Comparison of ENCODE assay signal across 26 mouse cellular contexts in genomic region chr1:82304483-82304882, GRCm38 (mm10). TPM values are rescaled to one million over a fixed set of nuclear protein-coding genes. Genes with fewer than 3 reads are reported as not detected.
DNase-seq lines count a peak whose midpoint lies in the region; ATAC-seq lines count a peak whose summit lies in the region.
"Had no signal": no experiment of that assay in that cellular context is flagged by ENCODE, and none has a peak within 500 bp of the region (broad histone marks: within the 10 kb centered on the region; RNA-seq: fewer than 3 reads in every experiment).

No protein-coding gene starts in this region.

- no peaks in the 10 kb centered on the region for H3K4me1 ChIP-seq in neural tube, embryonic 11.5 days (ENCODE audit: control insufficient read depth, insufficient read depth, low read length)
- 0 out of 2 replicates have a peak, but pooled peaks cover 2% of the 10 kb centered on the region for H3K4me1 ChIP-seq in neural tube, embryonic 14.5 days (ENCODE audit: control insufficient read depth, insufficient read depth, low read length)
- H3K4me1 ChIP-seq in midbrain, embryonic 10.5 days = no peaks in the 10 kb centered on the region
- H3K4me1 ChIP-seq: forebrain, embryonic 10.5 days; forebrain, embryonic 13.5 days; heart, embryonic 12.5 days; heart, embryonic 15.5 days had no signal

- ATAC-seq in neural tube, embryonic 11.5 days (ENCODE audit: insufficient read depth, low FRiP score, low TSS enrichment) = peak; percentile 48; the same call in 1 of the 2 replicates
- ATAC-seq in neural tube, embryonic 14.5 days (ENCODE audit: low read depth) = peak; percentile 51; the same call in 1 of the 2 replicates
- ATAC-seq: activated CD4-positive, CD25-positive, alpha-beta regulatory T cell, adult 4 months; forebrain, embryonic 13.5 days; forebrain, postnatal 0 days had no signal

- H3K9ac ChIP-seq in neural tube, embryonic 11.5 days (ENCODE audit: low read length) = no peak overlapping the region
- H3K9ac ChIP-seq in neural tube, embryonic 14.5 days (replicated peaks; ENCODE audit: low read depth, low read length) = no peak overlapping the region
- H3K9ac ChIP-seq: forebrain, embryonic 13.5 days; forebrain, postnatal 0 days; heart, embryonic 12.5 days; heart, embryonic 15.5 days; hindbrain, embryonic 13.5 days had no signal

- WGBS in neural tube, embryonic 11.5 days = 29% methylated on average over 3 of the region's 3 CpGs
- 26% methylated on average over 3 of the region's 3 CpGs for WGBS in neural tube, embryonic 14.5 days
- 90% methylated on average over 3 of the region's 3 CpGs for WGBS in midbrain, embryonic 10.5 days

- no peak overlapping the region for H3K4me3 ChIP-seq in neural tube, embryonic 11.5 days (ENCODE audit: low read depth, low read length)
- H3K4me3 ChIP-seq in neural tube, embryonic 14.5 days (ENCODE audit: low read depth, low read length) = no peak overlapping the region
- no peak overlapping the region for H3K4me3 ChIP-seq in midbrain, embryonic 10.5 days
- H3K4me3 ChIP-seq: forebrain, embryonic 10.5 days; forebrain, embryonic 13.5 days; gastrocnemius, adult 2 months; heart, embryonic 12.5 days; heart, embryonic 15.5 days; hindbrain, embryonic 13.5 days had no signal

- H3K36me3 ChIP-seq in neural tube, embryonic 11.5 days (ENCODE audit: control insufficient read depth, insufficient read depth, low read length) = no peaks in the 10 kb centered on the region
- H3K36me3 ChIP-seq in neural tube, embryonic 14.5 days (ENCODE audit: control insufficient read depth, insufficient read depth, low read length) = no peaks in the 10 kb centered on the region
- H3K36me3 ChIP-seq in midbrain, embryonic 10.5 days = no peaks in the 10 kb centered on the region
- H3K36me3 ChIP-seq: forebrain, embryonic 10.5 days; heart, embryonic 12.5 days; heart, embryonic 15.5 days; hindbrain, embryonic 13.5 days had no signal

- no peaks in the 10 kb centered on the region for H3K9me3 ChIP-seq in neural tube, embryonic 11.5 days (ENCODE audit: control insufficient read depth, low read length)
- H3K9me3 ChIP-seq in neural tube, embryonic 14.5 days (ENCODE audit: control insufficient read depth, low read length) = no peaks in the 10 kb centered on the region
- no peaks in the 10 kb centered on the region for H3K9me3 ChIP-seq in midbrain, embryonic 10.5 days (replicated peaks)
- H3K9me3 ChIP-seq: forebrain, embryonic 10.5 days; forebrain, embryonic 13.5 days; heart, embryonic 12.5 days; heart, embryonic 15.5 days; hindbrain, embryonic 13.5 days had no signal

- H3K27ac ChIP-seq in neural tube, embryonic 11.5 days (ENCODE audit: low read depth, low read length) = no peak overlapping the region
- H3K27ac ChIP-seq in neural tube, embryonic 14.5 days (ENCODE audit: low read depth, low read length) = no peak overlapping the region
- H3K27ac ChIP-seq in midbrain, embryonic 10.5 days (replicated peaks) = no peak overlapping the region
- H3K27ac ChIP-seq: forebrain, embryonic 10.5 days; forebrain, embryonic 13.5 days; gastrocnemius, adult 2 months; heart, embryonic 15.5 days; hindbrain, embryonic 13.5 days had no signal

- no peaks in the 10 kb centered on the region for H3K27me3 ChIP-seq in neural tube, embryonic 11.5 days (ENCODE audit: control insufficient read depth, insufficient read depth, low read length)
- no peaks in the 10 kb centered on the region for H3K27me3 ChIP-seq in neural tube, embryonic 14.5 days (ENCODE audit: control insufficient read depth, insufficient read depth, low read length)
- H3K27me3 ChIP-seq in midbrain, embryonic 10.5 days (ENCODE audit: low read depth, poor library complexity, severe bottlenecking) = no peaks in the 10 kb centered on the region
- H3K27me3 ChIP-seq: forebrain, embryonic 13.5 days; heart, embryonic 12.5 days; hindbrain, embryonic 13.5 days had no signal

- no peak overlapping the region for H3K4me2 ChIP-seq in neural tube, embryonic 11.5 days (ENCODE audit: low read depth)
- no peak overlapping the region for H3K4me2 ChIP-seq in neural tube, embryonic 14.5 days (ENCODE audit: low read depth, low read length)
- H3K4me2 ChIP-seq: forebrain, embryonic 13.5 days; heart, embryonic 12.5 days; heart, embryonic 15.5 days; hindbrain, embryonic 13.5 days had no signal

- DNase-seq in embryo, embryonic 10 days (ENCODE audit: low spot score) = peak; percentile 33
- no peak for DNase-seq in embryo, embryonic 9.5 days (ENCODE audit: extremely low spot score)
- no peak for DNase-seq in neural tube, embryonic 11.5 days (ENCODE audit: low spot score)
- DNase-seq in neural tube, embryonic 10.5 days (ENCODE audit: extremely low spot score, low spot score) = no peak
- peak; percentile 57 for DNase-seq in mesoderm, embryonic 11.5 days (ENCODE audit: low read depth, low spot score)
- no peak for DNase-seq in midbrain, embryonic 10.5 days (ENCODE audit: low spot score)
- DNase-seq in ovary, postnatal 36 days (ENCODE audit: low spot score) = no peak
- DNase-seq: adrenal gland, adult 8-10 months; adrenal gland, postnatal 25 days; cerebellum, adult 11-12 months; cerebellum, adult 8-10 months; cerebellum, postnatal 10 days; cerebellum, postnatal 36 days; forebrain, postnatal 0 days; gastrocnemius, adult 2 months; gastrocnemius, postnatal 14 days; heart, adult 11 months; heart, postnatal 14 days; heart, postnatal 4 days had no signal

RNA-seq across cellular contexts. Expression of gene Rhbdd1, which starts 11.8 kb away (rescaled TPM):
- 7.9 and 10.3 TPM in 2 replicates for polyA plus RNA-seq in neural tube, embryonic 11.5 days (2014; fragmentation: Nextera tagmentation; extraction: Ambion mirVana)
- 2.7 and 3.2 TPM in 2 replicates for polyA plus RNA-seq in neural tube, embryonic 14.5 days (2014; fragmentation: Nextera tagmentation; extraction: Ambion mirVana)
- 8.8 and 9.9 TPM in 2 replicates for polyA plus RNA-seq in midbrain, embryonic 10.5 days (2016; fragmentation: Nextera tagmentation; extraction: Ambion mirVana)

RNA-seq across cellular contexts. Expression of gene Irs1, which starts 13.3 kb away (rescaled TPM):
- polyA plus RNA-seq in neural tube, embryonic 11.5 days (2014; fragmentation: Nextera tagmentation; extraction: Ambion mirVana) = 11.5 TPM in 2 replicates
- polyA plus RNA-seq in neural tube, embryonic 14.5 days (2014; fragmentation: Nextera tagmentation; extraction: Ambion mirVana) = 9.4 and 11.4 TPM in 2 replicates
- polyA plus RNA-seq in midbrain, embryonic 10.5 days (2016; fragmentation: Nextera tagmentation; extraction: Ambion mirVana) = 7.3 and 8.4 TPM in 2 replicates
- polyA plus RNA-seq: activated CD4-positive, CD25-positive, alpha-beta regulatory T cell, adult 4 months had no signal

Comparison
In these comparisons a context has a peak if more than half of its experiments do, and no peak if none do; other contexts are left out.
1. DNase-seq: peak in embryo, embryonic 10 days (single experiment) and mesoderm, embryonic 11.5 days (single experiment); none in embryo, embryonic 9.5 days (single experiment), neural tube, embryonic 11.5 days (single experiment), neural tube, embryonic 10.5 days (single experiment), midbrain, embryonic 10.5 days (single experiment) and ovary, postnatal 36 days (single experiment).